Mouse (Mus musculus) embryonic fibroblast, embryonic 13.5 days (primary cell): ENCODE results near the gene Taf3.

Experiments used
- CTCF ChIP-seq: IDR thresholded peaks from 2 replicates; pipeline ENCODE4 v1.5.1; 2011; ENCODE audit warnings: mild to moderate bottlenecking, control low read depth, low read length, moderate library complexity, borderline replicate concordance; ENCODE audit not compliant: insufficient read depth
- POLR2A ChIP-seq: IDR thresholded peaks from 2 replicates; pipeline ENCODE4 v1.6.1; 2011; ENCODE audit warnings: low read depth, mild to moderate bottlenecking, control low read depth, low read length, moderate library complexity

- no peak for TF ChIP-seq CTCF
- no peak for TF ChIP-seq POLR2A
Measured at GRCm38 (mm10) chr2:10024264-10024663, 24.1 kb downstream of the Taf3 start.
